Mouse (Mus musculus) T-helper 2 cell (primary cell): ENCODE measurements around the gene Gm21885.

Experiments
- in situ Hi-C: fragments of 300-600 bp; cut with MboI, MseI; formaldehyde crosslinking; loops from one replicate; pipeline ENCODE4 v1.15.1; 2025; ENCODE audit warnings: high pct_unique_total_duplicates

Gm21885 gene

DNA sequence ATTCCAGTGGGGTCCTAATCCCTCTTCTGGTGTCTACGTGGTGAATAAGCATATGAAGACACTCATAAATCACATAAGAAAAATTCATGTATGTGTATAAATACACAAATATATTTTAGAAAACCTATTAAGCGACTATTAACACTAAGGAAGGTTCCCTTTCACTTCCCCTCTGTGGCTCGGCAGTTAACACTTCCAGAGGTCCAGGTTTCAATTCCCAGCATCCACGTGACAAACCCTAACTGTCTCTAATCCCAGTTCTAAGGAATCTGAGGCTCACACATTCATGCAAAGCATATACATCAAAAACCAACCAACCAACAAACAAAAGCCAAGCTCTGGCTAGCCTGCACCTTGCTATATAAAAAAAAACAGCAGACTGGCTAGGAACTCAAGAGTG lies 35.8 kb downstream of the Gm21885 start:
- in situ Hi-C loops: no loop called here

DNA sequence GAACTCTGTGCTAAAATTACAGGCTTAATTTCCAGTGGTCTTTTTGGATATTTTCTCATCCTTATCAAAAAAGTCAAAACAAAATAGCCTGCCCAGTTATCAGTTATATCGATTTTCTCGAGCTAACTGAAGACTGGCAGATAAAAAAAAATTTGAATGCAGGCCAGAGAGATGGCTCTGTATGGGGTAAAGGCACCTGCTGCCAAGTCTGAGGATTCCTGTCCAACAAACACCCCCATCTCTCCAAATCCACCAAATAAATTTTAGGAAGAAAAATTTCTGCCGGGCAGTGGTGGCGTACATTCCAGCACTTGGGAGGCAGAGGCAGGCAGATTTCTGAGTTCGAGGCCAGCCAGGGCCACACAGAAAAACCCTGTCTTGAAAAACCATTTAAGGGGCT lies 36.4 kb downstream of the Gm21885 start:
- in situ Hi-C loops: no loop called here

DNA sequence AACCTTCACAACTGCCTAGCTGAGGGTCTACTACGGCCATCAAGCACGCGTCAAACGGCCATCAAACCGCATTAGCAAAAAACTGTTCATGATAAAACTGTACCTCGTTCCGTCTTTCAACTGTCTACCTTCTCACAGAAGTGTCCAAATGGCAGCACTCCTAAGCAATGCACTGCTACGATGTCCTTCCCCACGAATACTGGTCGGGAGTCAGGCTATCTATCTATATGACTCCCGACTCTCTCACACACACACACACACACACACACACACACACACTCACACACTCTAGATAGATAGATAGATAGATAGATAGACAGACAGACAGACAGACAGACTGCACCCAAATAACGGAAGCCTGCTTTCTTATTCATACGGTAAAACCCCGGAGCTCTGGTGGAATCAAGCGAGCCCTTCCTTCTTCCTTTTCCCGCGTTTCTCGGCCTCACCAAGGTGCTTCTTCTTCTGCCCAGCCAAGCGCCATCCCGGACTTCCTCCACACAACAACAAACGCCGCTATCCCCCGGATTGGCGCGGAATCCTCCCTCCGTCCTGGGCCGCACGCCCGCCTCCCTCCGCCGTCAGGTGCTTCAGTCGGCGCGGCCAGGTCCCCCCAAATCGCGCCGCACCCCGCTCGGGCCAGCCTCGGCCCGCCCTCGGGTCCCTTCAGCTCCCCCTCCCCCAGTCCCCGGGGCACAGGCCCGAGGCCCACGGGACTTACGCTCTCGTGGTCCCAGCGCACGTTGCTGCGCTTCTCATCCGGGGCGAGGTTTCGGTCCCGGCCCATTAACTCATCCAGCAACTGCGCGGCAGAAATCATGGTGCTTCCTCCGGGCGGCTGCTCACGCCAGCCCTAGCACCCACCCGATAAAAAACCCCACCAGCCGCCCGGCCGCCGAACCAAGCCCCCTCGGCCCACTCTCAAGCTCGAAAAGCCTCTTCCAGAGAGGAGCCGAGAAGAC lies 39.6 kb downstream of the Gm21885 start:
- in situ Hi-C loops: no loop called here

DNA sequence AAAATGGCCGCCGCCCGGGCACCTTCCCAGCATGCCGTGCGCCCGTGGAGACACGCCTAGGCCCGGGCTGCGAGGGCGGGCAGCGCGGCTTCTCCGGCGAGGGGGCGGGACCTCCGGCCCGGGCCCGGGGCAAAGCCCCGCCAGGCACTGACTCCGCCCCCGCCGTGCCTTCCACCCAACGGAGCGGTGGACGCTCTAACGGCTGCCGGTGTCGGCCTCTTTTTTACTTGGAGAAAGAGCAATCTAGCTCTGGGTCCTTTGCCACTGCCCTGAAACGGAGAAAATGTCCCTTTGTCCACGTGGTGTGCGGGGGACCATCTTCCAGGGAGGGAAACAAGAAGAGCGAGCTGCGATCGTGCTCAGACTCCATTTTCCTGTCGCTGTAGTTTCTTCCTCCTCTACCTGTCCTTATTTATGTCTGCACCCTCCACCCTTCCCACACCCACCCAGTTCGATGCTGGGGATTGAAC lies 40.3 kb downstream of the Gm21885 start, which contains the start of gene Luc7l3:
Gene Luc7l3 (minus strand): TSS at position 58 of the 470 bp plus-strand sequence.
- in situ Hi-C loops: no loop called here

DNA sequence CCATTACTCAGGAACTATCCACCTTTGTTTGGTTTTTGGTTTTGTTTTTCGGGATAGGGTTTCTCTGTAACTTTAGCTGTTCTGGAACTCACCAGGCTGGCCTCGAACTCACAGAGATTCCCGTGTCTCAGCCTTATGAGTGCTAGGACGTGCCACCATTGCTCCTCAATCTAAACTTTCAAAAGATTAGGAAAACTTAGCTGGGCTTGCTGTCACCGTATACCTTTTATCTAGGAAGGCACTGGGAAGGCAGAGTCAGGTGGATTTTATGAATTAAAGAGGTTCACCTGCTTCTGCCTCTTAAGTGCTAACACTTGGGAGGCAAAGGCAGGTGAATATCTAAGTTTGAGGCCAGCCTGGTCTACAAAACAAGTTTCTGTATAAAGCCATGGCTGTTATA lies 41.0 kb downstream of the Gm21885 start:
- in situ Hi-C loops: no loop called here

DNA sequence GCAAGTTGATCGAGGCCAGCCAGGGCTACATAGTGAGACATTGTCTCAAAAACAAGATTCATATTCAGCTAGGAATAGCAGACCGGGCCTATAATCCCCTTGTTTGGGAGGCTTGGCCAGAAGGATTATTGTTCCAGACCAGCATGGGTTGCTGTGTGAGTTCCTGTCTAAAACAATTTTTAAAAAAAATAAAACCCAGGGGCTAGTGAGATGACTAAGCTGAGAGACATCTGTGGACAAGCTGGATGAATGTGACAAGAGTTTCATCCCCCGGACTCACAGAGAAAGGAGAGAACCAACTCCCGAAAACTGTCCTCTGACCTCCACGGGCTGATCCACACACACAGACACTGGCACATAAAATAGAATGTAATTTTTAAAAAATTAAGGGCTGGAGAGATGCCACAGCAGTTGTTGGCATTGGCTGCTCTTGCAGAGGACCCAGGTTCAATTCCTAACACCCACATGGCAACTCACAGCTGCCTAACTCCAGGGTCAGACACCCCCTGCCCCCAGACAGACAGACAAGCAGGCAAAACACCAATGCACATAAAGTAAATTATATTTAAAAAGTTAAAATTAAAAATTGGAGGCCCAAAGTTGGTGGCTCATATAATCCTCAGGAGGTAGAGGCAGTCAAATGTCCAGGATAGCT lies 41.7 kb downstream of the Gm21885 start:
- in situ Hi-C loops: no loop called here

DNA sequence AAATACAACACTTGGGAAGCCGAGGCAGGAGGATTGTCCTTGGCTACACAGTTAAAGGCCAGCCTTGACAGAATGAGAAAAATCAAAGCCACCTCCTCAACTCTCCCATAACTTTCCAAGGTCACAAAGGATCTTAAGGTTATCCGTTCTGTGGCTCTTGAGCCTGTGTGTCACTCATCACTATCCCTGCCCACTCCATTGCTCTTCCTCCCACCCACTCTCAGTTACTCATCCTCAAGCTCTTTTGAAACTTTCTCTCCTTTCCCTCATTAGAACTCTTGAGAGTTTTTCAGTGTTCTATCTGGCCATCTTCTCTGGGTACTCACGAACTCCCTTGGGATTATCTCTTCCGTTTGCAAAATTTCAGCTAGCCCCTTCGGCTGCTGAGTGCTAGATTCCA lies 42.9 kb downstream of the Gm21885 start:
- in situ Hi-C loops: no loop called here

DNA sequence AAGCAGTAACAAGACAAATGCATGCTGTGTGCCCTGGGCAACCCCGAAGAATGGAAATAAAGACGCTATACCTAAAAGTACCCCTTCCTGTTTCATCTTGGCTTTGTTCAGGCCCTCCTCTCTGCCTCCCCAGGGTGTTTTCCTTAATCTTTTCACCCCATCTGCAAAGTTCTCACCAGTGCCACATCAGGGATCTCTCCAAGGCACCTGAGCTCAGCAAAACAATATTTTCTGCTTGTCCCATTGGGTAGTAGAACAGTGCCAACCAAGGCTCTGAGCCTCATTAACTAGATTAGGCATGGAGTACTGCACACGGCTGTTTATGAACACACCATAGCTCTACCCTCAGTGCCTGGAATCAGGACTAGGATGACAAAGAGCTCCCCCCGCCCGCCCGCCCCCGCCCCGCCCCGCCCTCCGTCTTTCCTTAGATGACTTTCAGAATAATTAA lies 45.3 kb downstream of the Gm21885 start:
- in situ Hi-C loops: no loop called here

DNA sequence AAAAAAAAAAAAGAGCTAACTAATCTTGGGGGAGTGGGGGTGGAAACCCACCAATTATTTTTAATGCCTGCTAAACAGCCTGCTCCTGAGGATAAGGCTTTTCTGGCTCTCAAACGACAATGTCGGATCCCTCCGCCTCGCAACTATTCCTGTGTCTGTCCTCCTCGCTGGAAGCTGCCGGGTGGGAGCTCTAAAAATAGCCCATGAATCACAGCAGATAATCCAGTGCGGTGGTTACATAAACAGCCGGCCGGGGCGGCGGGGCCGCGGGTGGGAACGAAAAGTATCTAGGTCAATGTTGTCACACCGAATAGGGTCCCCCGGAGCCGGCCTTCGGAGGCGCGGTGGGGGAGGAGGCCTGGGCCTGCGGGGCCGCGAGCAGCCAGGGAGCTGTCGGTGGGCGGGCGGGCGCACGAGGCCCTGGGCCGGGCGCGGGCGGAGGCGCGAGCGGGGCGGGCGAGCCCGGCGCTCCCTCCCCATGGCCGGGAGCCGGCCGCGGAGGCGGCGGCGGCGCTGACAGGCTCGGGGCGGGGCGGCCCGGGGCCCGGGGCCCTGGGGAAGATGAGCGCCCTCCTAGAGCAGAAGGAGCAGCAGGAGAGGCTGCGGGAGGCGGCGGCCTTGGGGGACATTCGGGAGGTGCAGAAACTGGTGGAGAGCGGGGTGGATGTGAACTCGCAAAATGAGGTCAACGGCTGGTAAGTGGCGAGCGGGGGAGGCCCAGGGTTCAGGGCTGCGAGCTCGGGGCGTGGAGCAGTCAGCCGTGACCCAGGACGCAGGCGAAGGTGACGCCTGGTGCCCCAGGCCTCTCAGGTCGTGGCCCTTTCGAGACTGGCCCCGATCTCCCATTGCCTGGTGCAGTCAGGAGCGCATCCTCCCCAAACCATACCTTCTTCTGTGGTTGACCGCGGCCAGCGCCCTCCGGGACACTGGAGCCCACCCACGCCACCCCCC lies 46.3 kb downstream of the Gm21885 start, which contains the start of gene Ankrd40:
Gene Ankrd40 (plus strand): TSS at position 309 of the 951 bp plus-strand sequence.
- in situ Hi-C loops: no loop called here

DNA sequence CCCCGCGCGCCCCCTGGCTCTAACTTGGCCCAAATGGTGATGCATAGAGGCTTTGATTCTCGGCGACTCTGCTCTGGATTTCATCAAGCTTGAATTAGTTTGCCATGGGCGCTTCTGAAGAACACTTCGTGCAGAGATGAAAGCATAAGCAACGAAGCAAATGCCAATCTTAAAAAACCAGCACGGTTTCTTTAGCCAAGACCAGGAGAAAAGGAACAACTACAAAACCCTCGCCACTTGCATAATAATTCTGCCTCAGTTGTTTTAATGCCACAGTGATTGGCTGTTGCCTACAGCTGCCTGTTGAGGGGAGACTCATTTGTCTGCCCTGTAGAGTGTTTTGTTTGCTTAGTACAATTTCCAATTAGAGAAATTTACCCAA lies 47.0 kb downstream of the Gm21885 start:
- in situ Hi-C loops: no loop called here

DNA sequence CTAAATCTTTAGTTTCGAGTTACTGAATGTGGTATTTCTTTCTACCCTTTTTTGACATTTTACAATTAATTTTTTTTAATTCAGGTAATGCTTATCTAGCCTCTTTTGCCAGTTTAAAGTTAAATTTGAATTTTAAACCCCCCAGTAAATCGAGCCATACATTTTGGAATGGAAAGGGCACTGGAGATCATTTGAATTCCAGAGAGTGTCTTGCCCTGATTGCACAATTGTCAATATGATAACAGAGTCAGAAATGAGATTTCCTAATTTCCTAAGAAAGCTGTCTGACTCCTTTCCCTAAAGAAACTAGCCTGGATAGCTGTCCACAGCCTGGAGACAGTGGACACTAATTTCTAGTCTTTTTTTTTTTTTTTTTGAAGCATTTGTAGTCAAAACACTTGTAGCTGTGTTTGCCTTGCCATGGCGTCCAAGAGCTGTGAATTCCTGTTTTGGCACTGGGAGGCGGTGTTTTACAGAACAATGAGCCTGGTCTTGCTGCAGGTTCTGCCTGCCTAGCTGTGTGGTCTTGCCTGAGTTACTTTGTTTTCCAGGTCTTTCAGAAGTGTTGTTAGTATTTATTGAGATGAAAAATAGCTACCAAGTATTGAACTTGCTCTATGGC lies 47.7 kb downstream of the Gm21885 start:
- in situ Hi-C loops: no loop called here

DNA sequence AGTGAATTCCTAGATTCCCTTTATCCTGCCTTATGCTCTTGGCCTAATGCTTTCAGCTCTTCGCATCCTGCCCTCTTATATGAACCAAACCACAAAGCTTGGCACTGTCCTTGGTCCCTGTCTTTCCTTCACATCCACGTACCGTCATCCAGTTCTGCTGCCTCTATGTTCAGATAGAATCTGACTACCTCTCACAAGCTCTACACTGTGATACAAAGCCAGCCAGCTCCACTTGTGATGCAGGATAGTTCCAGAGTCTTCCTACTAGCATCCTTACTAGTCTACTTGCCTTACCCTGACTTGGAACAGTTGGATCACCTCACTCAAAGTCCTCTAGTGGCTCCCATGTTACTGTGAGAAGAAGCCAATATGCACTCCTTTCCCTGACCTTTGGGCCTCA lies 48.5 kb downstream of the Gm21885 start:
- in situ Hi-C loops: no loop called here

DNA sequence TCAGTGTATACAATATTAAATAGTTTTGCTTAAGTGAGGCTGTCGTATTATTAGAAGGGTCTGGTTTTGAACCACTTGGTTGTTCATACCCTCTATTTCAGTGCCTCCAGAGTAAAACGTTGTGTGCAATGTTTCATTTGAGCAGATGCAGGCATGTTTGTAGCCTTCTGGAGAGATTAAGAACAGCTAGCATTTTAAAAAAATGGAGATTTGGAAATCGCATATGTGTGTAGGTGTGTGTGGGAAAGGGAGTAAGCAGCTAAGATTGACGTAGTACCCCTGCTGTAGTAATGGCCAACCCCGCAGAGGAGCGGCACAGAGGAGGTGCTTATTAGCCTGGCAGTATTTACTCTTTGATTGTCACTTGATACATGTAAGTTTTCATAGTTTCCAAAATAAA lies 51.1 kb downstream of the Gm21885 start:
- in situ Hi-C loops: no loop called here

DNA sequence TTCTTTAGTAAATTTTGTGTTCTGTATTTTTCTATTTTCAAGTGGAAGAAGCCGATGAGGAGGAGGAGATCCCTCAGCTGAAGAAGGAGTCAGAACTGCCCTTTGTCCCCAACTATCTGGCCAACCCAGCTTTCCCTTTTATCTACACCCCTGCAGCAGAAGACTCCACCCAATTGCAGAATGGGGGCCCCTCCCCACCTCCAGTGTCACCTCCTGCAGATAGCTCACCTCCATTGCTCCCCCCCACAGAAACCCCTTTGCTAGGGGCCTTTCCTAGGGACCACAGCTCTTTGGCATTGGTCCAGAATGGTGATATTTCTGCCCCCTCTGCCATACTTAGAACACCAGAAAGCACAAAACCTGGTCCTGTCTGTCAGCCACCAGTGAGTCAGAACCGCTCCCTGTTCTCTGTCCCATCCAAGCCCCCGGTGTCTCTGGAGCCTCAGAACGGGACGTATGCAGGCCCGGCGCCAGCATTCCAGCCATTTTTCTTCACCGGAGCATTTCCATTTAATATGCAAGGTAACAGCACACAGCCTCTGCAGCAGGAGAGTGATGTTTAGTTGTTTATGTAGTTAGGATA lies 52.8 kb downstream of the Gm21885 start:
- in situ Hi-C loops: no loop called here
